Comparison of ENCODE assay signal across 9 mouse cellular contexts in genomic region chr7:101311061-101311460, GRCm38 (mm10). TPM values are rescaled to one million over a fixed set of nuclear protein-coding genes. Genes with fewer than 3 reads are reported as not detected.
A peak's percentile ranks its signal among the peaks of the same experiment; 100 is the strongest.
DNase-seq lines count a peak whose midpoint lies in the region; ATAC-seq lines count a peak whose summit lies in the region.
"Had no signal": no experiment of that assay in that cellular context is flagged by ENCODE, and none has a peak within 500 bp of the region (broad histone marks: within the 10 kb centered on the region; RNA-seq: fewer than 3 reads in every experiment).

No protein-coding gene starts in this region.

- peak overlapping the region; percentile 55; the same call in 1 of the 2 replicates for H3K4me3 ChIP-seq in kidney, embryonic 16.5 days (ENCODE audit: low read length)
- peak overlapping the region; percentile 56 for H3K4me3 ChIP-seq in embryonic facial prominence, embryonic 12.5 days
- peak overlapping the region; percentile 53 for H3K4me3 ChIP-seq in intestine, embryonic 15.5 days (replicated peaks)
- peak overlapping the region; percentile 77 for H3K4me3 ChIP-seq in midbrain, embryonic 15.5 days

- DNase-seq in kidney, postnatal 4 days: no peak
- no peak for DNase-seq in ovary, postnatal 36 days (ENCODE audit: low spot score)
- DNase-seq in thymus, postnatal 4 days: no peak

- H3K27ac ChIP-seq in kidney, embryonic 16.5 days (ENCODE audit: low read length): peak overlapping the region; percentile 96; the same call in 1 of the 2 replicates
- H3K27ac ChIP-seq in embryonic facial prominence, embryonic 12.5 days: no peak overlapping the region
- no peak overlapping the region for H3K27ac ChIP-seq in intestine, embryonic 15.5 days
- peak overlapping the region; percentile 93 for H3K27ac ChIP-seq in midbrain, embryonic 15.5 days

- 31% methylated on average over 2 of the region's 2 CpGs for WGBS in kidney, embryonic 16.5 days
- WGBS in embryonic facial prominence, embryonic 12.5 days: 36% methylated on average over 2 of the region's 2 CpGs
- 29% methylated on average over 2 of the region's 2 CpGs for WGBS in intestine, embryonic 15.5 days
- WGBS in midbrain, embryonic 15.5 days: 34% methylated on average over 2 of the region's 2 CpGs

- H3K9me3 ChIP-seq in kidney, embryonic 16.5 days (ENCODE audit: low read length): no peaks in the 10 kb centered on the region
- H3K9me3 ChIP-seq in embryonic facial prominence, embryonic 12.5 days: no peaks in the 10 kb centered on the region
- no peaks in the 10 kb centered on the region for H3K9me3 ChIP-seq in intestine, embryonic 15.5 days
- H3K9me3 ChIP-seq in midbrain, embryonic 15.5 days: no peaks in the 10 kb centered on the region

- H3K4me1 ChIP-seq in kidney, embryonic 16.5 days (ENCODE audit: insufficient read depth, low read length): peaks cover 4% of the 10 kb centered on the region; the same call in 1 of the 2 replicates
- H3K4me1 ChIP-seq in embryonic facial prominence, embryonic 12.5 days: 0 out of 2 replicates have a peak, but pooled peaks cover 3% of the 10 kb centered on the region
- 0 out of 2 replicates have a peak, but pooled peaks cover 4% of the 10 kb centered on the region for H3K4me1 ChIP-seq in intestine, embryonic 15.5 days (replicated peaks)
- H3K4me1 ChIP-seq in midbrain, embryonic 15.5 days: no peaks in the 10 kb centered on the region

- peak overlapping the region; percentile 53 for H3K4me2 ChIP-seq in kidney, embryonic 16.5 days (replicated peaks; ENCODE audit: low read depth, low read length)
- peak overlapping the region; percentile 49 for H3K4me2 ChIP-seq in embryonic facial prominence, embryonic 12.5 days (replicated peaks)
- H3K4me2 ChIP-seq in intestine, embryonic 15.5 days (replicated peaks): peak overlapping the region; percentile 57
- peak overlapping the region; percentile 59 for H3K4me2 ChIP-seq in midbrain, embryonic 15.5 days

- H3K9ac ChIP-seq in kidney, embryonic 16.5 days (replicated peaks; ENCODE audit: low read length): peak overlapping the region; percentile 76
- peak overlapping the region; percentile 53 for H3K9ac ChIP-seq in embryonic facial prominence, embryonic 12.5 days
- H3K9ac ChIP-seq in intestine, embryonic 15.5 days: no peak overlapping the region; the same call in 1 of the 2 replicates
- no peak overlapping the region for H3K9ac ChIP-seq in midbrain, embryonic 15.5 days

- ATAC-seq in kidney, embryonic 16.5 days (ENCODE audit: low FRiP score, low TSS enrichment): no peak
- no peak for ATAC-seq in embryonic facial prominence, embryonic 12.5 days (ENCODE audit: insufficient number of reproducible peaks, insufficient read depth, low FRiP score, low TSS enrichment)
- no peak for ATAC-seq in intestine, embryonic 15.5 days
- peak; percentile 5; the same call in 1 of the 2 replicates for ATAC-seq in midbrain, embryonic 15.5 days (replicated peaks)
- no peak for ATAC-seq in activated CD4-positive, CD25-positive, alpha-beta regulatory T cell, adult 4 months

- H3K36me3 ChIP-seq in kidney, embryonic 16.5 days (ENCODE audit: insufficient read depth, low read length): no peaks in the 10 kb centered on the region
- H3K36me3 ChIP-seq in embryonic facial prominence, embryonic 12.5 days: no peaks in the 10 kb centered on the region
- H3K36me3 ChIP-seq in intestine, embryonic 15.5 days: no peaks in the 10 kb centered on the region
- H3K36me3 ChIP-seq in midbrain, embryonic 15.5 days (replicated peaks): no peaks in the 10 kb centered on the region

- no peaks in the 10 kb centered on the region for H3K27me3 ChIP-seq in kidney, embryonic 16.5 days (ENCODE audit: insufficient read depth, low read length)
- H3K27me3 ChIP-seq in embryonic facial prominence, embryonic 12.5 days: no peaks in the 10 kb centered on the region
- H3K27me3 ChIP-seq in intestine, embryonic 15.5 days (replicated peaks): no peaks in the 10 kb centered on the region
- no peaks in the 10 kb centered on the region for H3K27me3 ChIP-seq in midbrain, embryonic 15.5 days (replicated peaks)
- H3K27me3 ChIP-seq: Patski had no signal

RNA-seq across cellular contexts. Expression of gene Stard10, which starts 5.8 kb away (rescaled TPM):
- polyA plus RNA-seq in kidney, embryonic 16.5 days (2015; fragmentation: Nextera tagmentation; extraction: Ambion mirVana): 57.7 and 66.8 TPM in 2 replicates
- polyA plus RNA-seq in embryonic facial prominence, embryonic 12.5 days (2016; fragmentation: Nextera tagmentation; extraction: Ambion mirVana): 19.4 and 20.6 TPM in 2 replicates
- 111 and 125 TPM in 2 replicates for polyA plus RNA-seq in intestine, embryonic 15.5 days (2015; fragmentation: Nextera tagmentation; extraction: Ambion mirVana)
- 8.7 and 9.6 TPM in 2 replicates for polyA plus RNA-seq in midbrain, embryonic 15.5 days (2015; fragmentation: Nextera tagmentation; extraction: Ambion mirVana)
- polyA plus RNA-seq in activated CD4-positive, CD25-positive, alpha-beta regulatory T cell, adult 4 months (2017; shearing (Covaris generic)): 1 to 10 TPM; 2.5 to 2.9 TPM

RNA-seq across cellular contexts. Expression of gene Atg16l2, which starts 9.0 kb away (rescaled TPM):
- 23.7 TPM in 2 replicates for polyA plus RNA-seq in kidney, embryonic 16.5 days (2015; fragmentation: Nextera tagmentation; extraction: Ambion mirVana)
- polyA plus RNA-seq in embryonic facial prominence, embryonic 12.5 days (2016; fragmentation: Nextera tagmentation; extraction: Ambion mirVana): 16.9 and 18.1 TPM in 2 replicates
- polyA plus RNA-seq in intestine, embryonic 15.5 days (2015; fragmentation: Nextera tagmentation; extraction: Ambion mirVana): 14.3 and 16.1 TPM in 2 replicates
- polyA plus RNA-seq in midbrain, embryonic 15.5 days (2015; fragmentation: Nextera tagmentation; extraction: Ambion mirVana): 26.1 and 26.9 TPM in 2 replicates
- polyA plus RNA-seq in activated CD4-positive, CD25-positive, alpha-beta regulatory T cell, adult 4 months (2017; shearing (Covaris generic)): 10 to 100 TPM; 38.2 to 56.7 TPM

RNA-seq across cellular contexts. Expression of gene Arap1, which starts 36.8 kb away (rescaled TPM):
- 106 and 112 TPM in 2 replicates for polyA plus RNA-seq in kidney, embryonic 16.5 days (2015; fragmentation: Nextera tagmentation; extraction: Ambion mirVana)
- polyA plus RNA-seq in embryonic facial prominence, embryonic 12.5 days (2016; fragmentation: Nextera tagmentation; extraction: Ambion mirVana): 23.9 and 29.7 TPM in 2 replicates
- 56.3 and 58.4 TPM in 2 replicates for polyA plus RNA-seq in intestine, embryonic 15.5 days (2015; fragmentation: Nextera tagmentation; extraction: Ambion mirVana)
- 10.4 and 10.6 TPM in 2 replicates for polyA plus RNA-seq in midbrain, embryonic 15.5 days (2015; fragmentation: Nextera tagmentation; extraction: Ambion mirVana)
- polyA plus RNA-seq in activated CD4-positive, CD25-positive, alpha-beta regulatory T cell, adult 4 months (2017; shearing (Covaris generic)): 10 to 100 TPM; 27.1 to 51.2 TPM

Comparison
In these comparisons a context has a peak if more than half of its experiments do, and no peak if none do; other contexts are left out.
1. H3K27ac ChIP-seq: peak in kidney, embryonic 16.5 days (single experiment) and midbrain, embryonic 15.5 days (single experiment); none in embryonic facial prominence, embryonic 12.5 days (single experiment) and intestine, embryonic 15.5 days (single experiment).
2. H3K9ac ChIP-seq: peak in kidney, embryonic 16.5 days (single experiment) and embryonic facial prominence, embryonic 12.5 days (single experiment); none in intestine, embryonic 15.5 days (single experiment) and midbrain, embryonic 15.5 days (single experiment).
3. Peak in every context shown above with its lines, with median percentiles within 50 percentile points of each other: H3K4me2 ChIP-seq and H3K4me3 ChIP-seq.